Mouse (Mus musculus) neural tube, embryonic 14.5 days (tissue): ENCODE data around the gene Micall2. TPM values are rescaled to one million over a fixed set of nuclear protein-coding genes. Genes with fewer than 3 reads are reported as not detected.

ENCODE experiments used
- ATAC-seq: fragments of 200-750 bp; cut with Nextera tagmentation; 2 replicates; pipeline ENCODE4 v1.8.0; 2017; ENCODE audit warnings: low read depth, mild to moderate bottlenecking, moderate TSS enrichment, moderate library complexity
- H3K27ac ChIP-seq: fragments of 300-500 bp; sonication (generic); 2 replicates; pipeline ENCODE4 v1.5.1; 2014; ENCODE audit warnings: low read depth, mild to moderate bottlenecking, control low read depth, low read length, moderate library complexity, mixed read lengths
- H3K27me3 ChIP-seq: fragments of 300-500 bp; sonication (generic); 2 replicates; pipeline ENCODE4 v1.6.1; 2014; ENCODE audit warnings: low read length; ENCODE audit not compliant: control insufficient read depth, insufficient read depth
- H3K36me3 ChIP-seq: fragments of 300-500 bp; sonication (generic); 2 replicates; pipeline ENCODE4 v1.6.1; 2014; ENCODE audit warnings: low read length, mixed read lengths; ENCODE audit not compliant: control insufficient read depth, insufficient read depth
- H3K4me1 ChIP-seq: fragments of 300-500 bp; sonication (generic); 2 replicates; pipeline ENCODE4 v1.6.1; 2014; ENCODE audit warnings: low read length; ENCODE audit not compliant: control insufficient read depth, insufficient read depth
- H3K4me2 ChIP-seq: fragments of 300-500 bp; sonication (generic); 2 replicates; pipeline ENCODE4 v1.6.1; 2014; ENCODE audit warnings: mild to moderate bottlenecking, low read depth, low read length, control low read depth
- H3K4me3 ChIP-seq: fragments of 300-500 bp; sonication (generic); 2 replicates; pipeline ENCODE4 v1.5.1; 2014; ENCODE audit warnings: low read depth, low read length, control low read depth, mixed read lengths
- H3K9ac ChIP-seq: fragments of 300-500 bp; sonication (generic); replicated peaks from 2 replicates; pipeline ENCODE4 v1.6.1; 2014; ENCODE audit warnings: low read depth, mild to moderate bottlenecking, control low read depth, low read length, mixed read lengths
- H3K9me3 ChIP-seq: fragments of 300-500 bp; sonication (generic); 2 replicates; pipeline ENCODE4 v1.6.1; 2016; ENCODE audit warnings: low read length; ENCODE audit not compliant: control insufficient read depth
- WGBS: fragments of 180-500 bp; shearing (Covaris S2); extraction: QIAGEN DNeasy Blood & Tissue Kit; methylation state at CpG from one replicate; pipeline ENCODE4 v1.1.7; 2014; 5-methylcytosine and 5-hydroxymethylcytosine counted together
- polyA plus RNA-seq: library from polyadenylated mRNA; unstranded; fragments of >200 nt; fragmentation: Nextera tagmentation; extraction: Ambion mirVana; gene quantifications from 2 replicates; pipeline ENCODE4 v1.2.1, GENCODE M21; 2014

Micall2 gene
- polyA plus RNA-seq, 1 experiment from 2014 or later, result 9.1 TPM

GRCm38 (mm10) chr5:139690791-139691190 lies 45.3 kb downstream of the Micall2 start:
- no peak overlapping the region for H3K4me2 ChIP-seq
- no peaks in the 10 kb centered on the region for H3K27me3 ChIP-seq
- H3K4me3 ChIP-seq, result no peak overlapping the region
- no peak overlapping the region for H3K27ac ChIP-seq
- no peaks in the 10 kb centered on the region for H3K36me3 ChIP-seq
- no peaks in the 10 kb centered on the region for H3K9me3 ChIP-seq
- no peak for ATAC-seq
- 73% methylated on average over 9 of the region's 9 CpGs for WGBS
- no peak overlapping the region for H3K9ac ChIP-seq
- peaks cover 2% of the 10 kb centered on the region for H3K4me1 ChIP-seq

- Histone ChIP-seq H3K27me3 (peaks cover 4% of the 10 kb centered on the region; the same call in 1 of the 2 replicates), H3K36me3 (no peaks in the 10 kb centered on the region), H3K4me3 (no peak overlapping the region), H3K4me2 (no peak overlapping the region), H3K9me3 (no peaks in the 10 kb centered on the region), H3K9ac (no peak overlapping the region), H3K27ac (no peak overlapping the region), H3K4me1 (no peaks in the 10 kb centered on the region)
- WGBS, result 79% methylated on average over 12 of the region's 12 CpGs
- no peak for ATAC-seq
These were observed 47.8 kb downstream of the Micall2 start for GRCm38 (mm10) chr5:139688356-139688755.

- no peaks in the 10 kb centered on the region for H3K36me3 ChIP-seq
- WGBS, result 8% methylated on average over 13 of the region's 13 CpGs
- no peak for ATAC-seq
These were observed 48.5 kb downstream of the Micall2 start for GRCm38 (mm10) chr5:139687646-139688045.

GRCm38 (mm10) chr5:139686530-139687249 lies 49.4 kb downstream of the Micall2 start:
- H3K4me1 ChIP-seq, result peaks cover 4% of the 10 kb centered on the region; the same call in 1 of the 2 replicates
- WGBS, result 28% methylated on average over 21 of the region's 21 CpGs
- no peak overlapping the region for H3K9ac ChIP-seq
- no peaks in the 10 kb centered on the region for H3K9me3 ChIP-seq
- peaks cover 4% of the 10 kb centered on the region; the same call in 1 of the 2 replicates for H3K27me3 ChIP-seq
- H3K4me2 ChIP-seq, result no peak overlapping the region
- no peak overlapping the region for H3K27ac ChIP-seq
- peak; percentile 36 for ATAC-seq
- H3K36me3 ChIP-seq, result no peaks in the 10 kb centered on the region
- no peak overlapping the region for H3K4me3 ChIP-seq

More at GRCm38 (mm10) chr5:139687646-139688045, 48.5 kb downstream of the Micall2 start:
- Histone ChIP-seq H3K4me3 (no peak overlapping the region), H3K4me1 (0 out of 2 replicates have a peak, but pooled peaks cover 4% of the 10 kb centered on the region), H3K4me2 (no peak overlapping the region), H3K9ac (no peak overlapping the region), H3K27me3 (peaks cover 4% of the 10 kb centered on the region; the same call in 1 of the 2 replicates), H3K27ac (no peak overlapping the region), H3K9me3 (no peaks in the 10 kb centered on the region)

- no peaks in the 10 kb centered on the region for H3K9me3 ChIP-seq
- H3K27ac ChIP-seq, result no peak overlapping the region
- H3K27me3 ChIP-seq, result peaks cover 4% of the 10 kb centered on the region; the same call in 1 of the 2 replicates
- H3K9ac ChIP-seq, result no peak overlapping the region
- WGBS, result 3% methylated on average over 2 of the region's 2 CpGs
- H3K4me3 ChIP-seq, result no peak overlapping the region
- no peak overlapping the region for H3K4me2 ChIP-seq
- no peak for ATAC-seq
- peaks cover 7% of the 10 kb centered on the region; the same call in 1 of the 2 replicates for H3K4me1 ChIP-seq
- no peaks in the 10 kb centered on the region for H3K36me3 ChIP-seq
These were observed 52.9 kb downstream of the Micall2 start for GRCm38 (mm10) chr5:139683228-139683627.

GRCm38 (mm10) chr5:139682631-139682977 lies 53.5 kb downstream of the Micall2 start:
- H3K4me2 ChIP-seq, result no peak overlapping the region
- no peaks in the 10 kb centered on the region for H3K36me3 ChIP-seq
- H3K27ac ChIP-seq, result peak overlapping the region; percentile 80
- H3K9ac ChIP-seq, result no peak overlapping the region
- H3K4me3 ChIP-seq, result no peak overlapping the region
- peaks cover 4% of the 10 kb centered on the region; the same call in 1 of the 2 replicates for H3K27me3 ChIP-seq
- ATAC-seq, result peak; percentile 57
- no peaks in the 10 kb centered on the region for H3K9me3 ChIP-seq
- H3K4me1 ChIP-seq, result peaks cover 7% of the 10 kb centered on the region; the same call in 1 of the 2 replicates
- 2% methylated on average over 7 of the region's 7 CpGs for WGBS

GRCm38 (mm10) chr5:139681832-139682630 lies 54.1 kb downstream of the Micall2 start:
- H3K27me3 ChIP-seq, result peaks cover 4% of the 10 kb centered on the region; the same call in 1 of the 2 replicates
- WGBS, result 6% methylated on average over 20 of the region's 20 CpGs

GRCm38 (mm10) chr5:139675707-139675967 lies 60.5 kb downstream of the Micall2 start:
- Histone ChIP-seq H3K36me3 (no peaks in the 10 kb centered on the region), H3K4me2 (no peak overlapping the region), H3K4me1 (0 out of 2 replicates have a peak, but pooled peaks cover 2% of the 10 kb centered on the region), H3K9ac (no peak overlapping the region), H3K9me3 (no peaks in the 10 kb centered on the region), H3K27me3 (peaks cover 9% of the 10 kb centered on the region; the same call in 1 of the 2 replicates), H3K4me3 (no peak overlapping the region), H3K27ac (no peak overlapping the region)
- ATAC-seq, result peak; percentile 54; the same call in 1 of the 2 replicates

More at GRCm38 (mm10) chr5:139681832-139682630, 54.1 kb downstream of the Micall2 start:
- Histone ChIP-seq H3K4me2 (no peak overlapping the region), H3K36me3 (no peaks in the 10 kb centered on the region), H3K27ac (peak overlapping the region; percentile 80), H3K9me3 (no peaks in the 10 kb centered on the region), H3K9ac (no peak overlapping the region; the same call in 1 of the 2 replicates), H3K4me1 (peaks cover 7% of the 10 kb centered on the region; the same call in 1 of the 2 replicates), H3K4me3 (no peak overlapping the region)
- ATAC-seq, result peak; percentile 68
